Mouse (Mus musculus) stomach, postnatal 0 days (tissue): ENCODE results near the gene Grin2a.

Experiments used
- CTCF ChIP-seq: IDR thresholded peaks from 2 replicates; pipeline ENCODE4 v1.5.1; 2016; ENCODE audit warnings: antibody characterized with exemption, low read depth, mild to moderate bottlenecking, moderate library complexity
- EP300 ChIP-seq: optimal IDR thresholded peaks from 2 replicates; pipeline ENCODE3; 2016; ENCODE audit warnings: antibody characterized with exemption

DNA sequence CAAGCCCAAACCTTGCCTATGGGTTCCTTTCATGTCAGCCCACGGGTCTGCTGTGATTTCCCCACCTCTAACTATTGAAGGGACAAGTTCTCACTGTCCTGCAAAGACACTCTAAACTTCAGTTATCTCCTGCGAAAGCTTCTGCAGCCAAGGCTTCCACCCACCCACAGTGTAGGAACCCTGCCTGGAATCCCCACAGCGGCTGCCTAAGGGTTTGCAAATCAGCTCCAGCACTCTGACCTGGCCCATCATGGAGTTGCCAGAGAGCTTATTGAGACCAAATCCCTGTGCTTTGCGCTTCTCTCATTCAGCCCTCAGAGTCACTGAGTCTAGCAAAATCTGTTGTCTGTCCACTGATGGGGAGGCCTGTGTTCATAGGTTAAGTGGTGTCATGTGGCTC is 130.3 kb downstream of the Grin2a start:
- TF ChIP-seq CTCF = no peak
- no peak for TF ChIP-seq EP300
